Mouse (Mus musculus) lung, embryonic 16.5 days (tissue): ENCODE data around the gene Mc3r. TPM values are rescaled to one million over a fixed set of nuclear protein-coding genes. Genes with fewer than 3 reads are reported as not detected.

Source experiments
- ATAC-seq: fragments of 200-750 bp; cut with Nextera tagmentation; 2 replicates; pipeline ENCODE4 v1.8.0; 2017; ENCODE audit warnings: low read depth, mild to moderate bottlenecking, moderate library complexity
- H3K27ac ChIP-seq: fragments of 300-500 bp; sonication (generic); 2 replicates; pipeline ENCODE4 v1.5.1; 2014; ENCODE audit warnings: mild to moderate bottlenecking, control low read depth, low read length
- H3K27me3 ChIP-seq: fragments of 300-500 bp; sonication (generic); 2 replicates; pipeline ENCODE4 v1.6.1; 2014; ENCODE audit warnings: low read depth, low read length, mixed read lengths; ENCODE audit not compliant: control insufficient read depth, insufficient read depth
- H3K36me3 ChIP-seq: fragments of 300-500 bp; sonication (generic); 2 replicates; pipeline ENCODE4 v1.6.1; 2014; ENCODE audit warnings: low read length; ENCODE audit not compliant: control insufficient read depth, insufficient read depth
- H3K4me1 ChIP-seq: fragments of 300-500 bp; sonication (generic); replicated peaks from 2 replicates; pipeline ENCODE4 v1.6.1; 2014; ENCODE audit warnings: low read length, mixed read lengths; ENCODE audit not compliant: control insufficient read depth, insufficient read depth
- H3K4me2 ChIP-seq: fragments of 300-500 bp; sonication (generic); 2 replicates; pipeline ENCODE4 v1.6.1; 2014; ENCODE audit warnings: low read depth, low read length, control low read depth
- H3K4me3 ChIP-seq: fragments of 300-500 bp; sonication (generic); 2 replicates; pipeline ENCODE4 v1.5.1; 2014; ENCODE audit warnings: mild to moderate bottlenecking, low read length, control low read depth
- H3K9ac ChIP-seq: fragments of 300-500 bp; sonication (generic); 2 replicates; pipeline ENCODE4 v1.6.1; 2014; ENCODE audit warnings: low read length, control low read depth
- H3K9me3 ChIP-seq: fragments of 300-500 bp; sonication (generic); 2 replicates; pipeline ENCODE4 v1.6.1; 2016; ENCODE audit warnings: low read length; ENCODE audit not compliant: control insufficient read depth
- WGBS: fragments of 180-500 bp; shearing (Covaris S2); extraction: QIAGEN DNeasy Blood & Tissue Kit; methylation state at CpG from one replicate; pipeline ENCODE4 v1.1.7; 2014; 5-methylcytosine and 5-hydroxymethylcytosine counted together
- polyA plus RNA-seq: library from polyadenylated mRNA; unstranded; fragments of >200 nt; fragmentation: Nextera tagmentation; extraction: Ambion mirVana; gene quantifications from 2 replicates; pipeline ENCODE4 v1.2.1, GENCODE M21; 2015

Gene Mc3r
- polyA plus RNA-seq, 1 experiment from 2014 or later, result not detected

GRCm38 (mm10) chr2:172263216-172263615 lies 14.9 kb downstream of the Mc3r start:
- no peak overlapping the region for H3K9ac ChIP-seq
- WGBS, result 58% methylated on average over 6 of the region's 6 CpGs
- no peaks in the 10 kb centered on the region for H3K4me1 ChIP-seq
- no peak overlapping the region for H3K4me3 ChIP-seq
- no peaks in the 10 kb centered on the region for H3K27me3 ChIP-seq
- ATAC-seq, result no peak
- no peaks in the 10 kb centered on the region for H3K9me3 ChIP-seq
- H3K36me3 ChIP-seq, result no peaks in the 10 kb centered on the region
- H3K27ac ChIP-seq, result no peak overlapping the region
- no peak overlapping the region for H3K4me2 ChIP-seq

- no peaks in the 10 kb centered on the region for H3K9me3 ChIP-seq
- 74% methylated on average over 11 of the region's 11 CpGs for WGBS
- H3K27ac ChIP-seq, result no peak overlapping the region
- H3K36me3 ChIP-seq, result no peaks in the 10 kb centered on the region
- no peak overlapping the region for H3K4me3 ChIP-seq
- no peak overlapping the region for H3K9ac ChIP-seq
- no peak overlapping the region for H3K4me2 ChIP-seq
- ATAC-seq, result no peak
- H3K4me1 ChIP-seq, result no peaks in the 10 kb centered on the region
- H3K27me3 ChIP-seq, result no peaks in the 10 kb centered on the region
Measured at GRCm38 (mm10) chr2:172269907-172270306, 21.6 kb downstream of the Mc3r start.

GRCm38 (mm10) chr2:172270485-172270944 lies 22.2 kb downstream of the Mc3r start:
- Histone ChIP-seq H3K36me3 (no peaks in the 10 kb centered on the region), H3K27ac (no peak overlapping the region), H3K27me3 (no peaks in the 10 kb centered on the region), H3K9ac (no peak overlapping the region), H3K4me3 (no peak overlapping the region), H3K4me1 (no peaks in the 10 kb centered on the region), H3K4me2 (no peak overlapping the region), H3K9me3 (no peaks in the 10 kb centered on the region)
- ATAC-seq, result no peak
- WGBS, result 39% methylated on average over 9 of the region's 9 CpGs

- no peaks in the 10 kb centered on the region for H3K4me1 ChIP-seq
- H3K9me3 ChIP-seq, result no peaks in the 10 kb centered on the region
- H3K36me3 ChIP-seq, result no peaks in the 10 kb centered on the region
- no peak for ATAC-seq
- no peak overlapping the region for H3K4me2 ChIP-seq
- H3K27ac ChIP-seq, result no peak overlapping the region
- WGBS, result 61% methylated on average over 12 of the region's 12 CpGs
- no peaks in the 10 kb centered on the region for H3K27me3 ChIP-seq
- H3K9ac ChIP-seq, result no peak overlapping the region
- no peak overlapping the region for H3K4me3 ChIP-seq
Measured at GRCm38 (mm10) chr2:172270974-172271697, 22.8 kb downstream of the Mc3r start.

- no peak overlapping the region for H3K27ac ChIP-seq
- H3K4me2 ChIP-seq, result no peak overlapping the region
- H3K9me3 ChIP-seq, result no peaks in the 10 kb centered on the region
- H3K36me3 ChIP-seq, result no peaks in the 10 kb centered on the region
- no peak overlapping the region for H3K9ac ChIP-seq
- 59% methylated on average over 8 of the region's 8 CpGs for WGBS
- H3K4me1 ChIP-seq, result no peaks in the 10 kb centered on the region
- H3K4me3 ChIP-seq, result no peak overlapping the region
- H3K27me3 ChIP-seq, result no peaks in the 10 kb centered on the region
- no peak for ATAC-seq
Measured at GRCm38 (mm10) chr2:172274662-172275061, 26.4 kb downstream of the Mc3r start.

GRCm38 (mm10) chr2:172276155-172276554 lies 27.9 kb downstream of the Mc3r start:
- ATAC-seq, result no peak
- Histone ChIP-seq H3K4me3 (no peak overlapping the region), H3K27ac (no peak overlapping the region), H3K27me3 (no peaks in the 10 kb centered on the region), H3K4me2 (no peak overlapping the region), H3K9ac (no peak overlapping the region), H3K9me3 (no peaks in the 10 kb centered on the region), H3K36me3 (no peaks in the 10 kb centered on the region), H3K4me1 (no peaks in the 10 kb centered on the region)
- 38% methylated on average over 5 of the region's 5 CpGs for WGBS

GRCm38 (mm10) chr2:172278979-172279378 lies 30.7 kb downstream of the Mc3r start:
- ATAC-seq, result no peak
- H3K27me3 ChIP-seq, result no peaks in the 10 kb centered on the region
- no peak overlapping the region for H3K4me2 ChIP-seq
- no peak overlapping the region for H3K4me3 ChIP-seq
- H3K9ac ChIP-seq, result no peak overlapping the region
- no peaks in the 10 kb centered on the region for H3K9me3 ChIP-seq
- no peak overlapping the region for H3K27ac ChIP-seq
- WGBS, result 79% methylated on average over 3 of the region's 3 CpGs
- no peaks in the 10 kb centered on the region for H3K4me1 ChIP-seq
- H3K36me3 ChIP-seq, result no peaks in the 10 kb centered on the region

GRCm38 (mm10) chr2:172282071-172282710 lies 33.9 kb downstream of the Mc3r start:
- Histone ChIP-seq H3K36me3 (no peaks in the 10 kb centered on the region), H3K27me3 (no peaks in the 10 kb centered on the region), H3K27ac (no peak overlapping the region), H3K4me2 (no peak overlapping the region), H3K4me3 (no peak overlapping the region), H3K9me3 (no peaks in the 10 kb centered on the region; the same call in 1 of the 2 replicates), H3K4me1 (no peaks in the 10 kb centered on the region), H3K9ac (no peak overlapping the region)
- ATAC-seq, result no peak
- WGBS, result 73% methylated on average over 19 of the region's 19 CpGs

GRCm38 (mm10) chr2:172287715-172288114 lies 39.4 kb downstream of the Mc3r start:
- H3K9me3 ChIP-seq, result no peaks in the 10 kb centered on the region; the same call in 1 of the 2 replicates
- no peaks in the 10 kb centered on the region for H3K36me3 ChIP-seq
- H3K27ac ChIP-seq, result no peak overlapping the region
- no peak overlapping the region for H3K9ac ChIP-seq
- ATAC-seq, result no peak
- H3K4me2 ChIP-seq, result no peak overlapping the region
- no peaks in the 10 kb centered on the region for H3K4me1 ChIP-seq
- H3K4me3 ChIP-seq, result no peak overlapping the region
- 86% methylated on average over 1 of the region's 1 CpGs for WGBS
- no peaks in the 10 kb centered on the region for H3K27me3 ChIP-seq
